Mouse (Mus musculus) CH12.LX (cell line): ENCODE results near the gene Nsmf. TPM values are rescaled to one million over a fixed set of nuclear protein-coding genes. Genes with fewer than 3 reads are reported as not detected.

ENCODE experiments used
- DNase-seq: peaks from one replicate; pipeline ENCODE4 v3.0.0-alpha.2; 2013; ENCODE audit errors: extremely low read depth
- H3K27ac ChIP-seq: 2 replicates; pipeline ENCODE4 v1.5.1; 2012; ENCODE audit warnings: low read depth, mild to moderate bottlenecking, control low read depth, moderate library complexity; ENCODE audit not compliant: insufficient read depth
- H3K27me3 ChIP-seq: replicated peaks from 2 replicates; pipeline ENCODE3; 2012; ENCODE audit warnings: inconsistent platforms
- H3K36me3 ChIP-seq, 2 experiments: replicated peaks in 1 of 2; 2 replicates each; pipeline versions ENCODE3 to v1.6.1; 2012; ENCODE audit warnings: inconsistent platforms in 1 of 2, low read length in 1 of 2, mild to moderate bottlenecking in 1 of 2, mixed read lengths in 1 of 2, moderate library complexity in 1 of 2; ENCODE audit not compliant: control insufficient read depth in 1 of 2, insufficient read depth in 1 of 2
- H3K4me1 ChIP-seq, 2 experiments: 2 replicates each; pipeline ENCODE4 v1.6.1; 2012; ENCODE audit warnings: inconsistent platforms in 1 of 2, moderate library complexity in 1 of 2; ENCODE audit not compliant: insufficient read depth in 2 of 2, control insufficient read depth in 1 of 2
- H3K4me2 ChIP-seq: 2 replicates; pipeline ENCODE4 v1.6.1; 2012; ENCODE audit warnings: low read depth, mild to moderate bottlenecking, control low read depth; ENCODE audit not compliant: poor library complexity, insufficient read depth, severe bottlenecking
- H3K4me3 ChIP-seq, 3 experiments: fragments of 150-350 bp in 1 of 3; sonication (generic) in 1 of 3; replicated peaks in 1 of 3; 2 replicates each; pipeline versions ENCODE3 to v1.5.1; 2011 to 2012; ENCODE audit warnings: low read depth in 2 of 3, low read length in 2 of 3, mild to moderate bottlenecking in 2 of 3, moderate library complexity in 2 of 3, control low read depth in 1 of 3, improper control_type of control experiment in 1 of 3, inconsistent platforms in 1 of 3, mixed read lengths in 1 of 3; ENCODE audit not compliant: poor library complexity in 1 of 3
- H3K79me2 ChIP-seq: replicated peaks from 2 replicates; pipeline ENCODE4 v1.6.1; 2012; ENCODE audit warnings: mild to moderate bottlenecking, moderate library complexity; ENCODE audit not compliant: control insufficient read depth, poor library complexity, insufficient read depth, severe bottlenecking; ENCODE audit errors: extremely low read depth
- H3K9ac ChIP-seq: 2 replicates; pipeline ENCODE4 v1.6.1; 2012; ENCODE audit warnings: low read depth, mild to moderate bottlenecking, control low read depth, moderate library complexity; ENCODE audit not compliant: insufficient read depth
- H3K9me3 ChIP-seq: replicated peaks from 2 replicates; pipeline ENCODE3; 2012; ENCODE audit warnings: low read length, inconsistent platforms, mixed read lengths
- BHLHE40 ChIP-seq: IDR thresholded peaks from 2 replicates; pipeline ENCODE4 v1.6.1; 2011; ENCODE audit warnings: mild to moderate bottlenecking, low read depth, low read length, improper control_type of control experiment
- CHD1 ChIP-seq: IDR thresholded peaks from 2 replicates; pipeline ENCODE4 v1.6.1; 2012; ENCODE audit warnings: low read depth, low read length, improper control_type of control experiment, inconsistent platforms
- CTCF ChIP-seq, 2 experiments: IDR thresholded peaks in 1 of 2; conservative IDR thresholded peaks in 1 of 2; 2 replicates each; pipeline ENCODE4 v1.5.1; 2011 to 2012; ENCODE audit warnings: low read depth in 2 of 2, low read length in 2 of 2, improper control_type of control experiment in 1 of 2, inconsistent platforms in 1 of 2, mild to moderate bottlenecking in 1 of 2, moderate library complexity in 1 of 2
- ELF1 ChIP-seq: IDR thresholded peaks from 2 replicates; pipeline ENCODE4 v1.6.1; 2014; ENCODE audit warnings: low read depth, mild to moderate bottlenecking, inconsistent platforms, low read length, improper control_type of control experiment
- IRF4 ChIP-seq: IDR thresholded peaks from 2 replicates; pipeline ENCODE4 v1.6.1; 2014; ENCODE audit warnings: low read depth, mild to moderate bottlenecking, inconsistent platforms, low read length, improper control_type of control experiment
- JUN ChIP-seq: IDR thresholded peaks from 2 replicates; pipeline ENCODE4 v1.6.1; 2011; ENCODE audit warnings: low read depth, mild to moderate bottlenecking, low read length, improper control_type of control experiment, moderate library complexity; ENCODE audit not compliant: insufficient read depth
- MEF2A ChIP-seq: IDR thresholded peaks from 2 replicates; pipeline ENCODE4 v1.6.1; 2014; ENCODE audit warnings: low read depth, mild to moderate bottlenecking, inconsistent platforms, low read length, improper control_type of control experiment, borderline replicate concordance
- MXI1 ChIP-seq: IDR thresholded peaks from 2 replicates; pipeline ENCODE4 v1.6.1; 2011; ENCODE audit warnings: mild to moderate bottlenecking, low read depth, low read length, improper control_type of control experiment
- MYC ChIP-seq: IDR thresholded peaks from 2 replicates; pipeline ENCODE4 v1.6.1; 2011; ENCODE audit warnings: low read depth, mild to moderate bottlenecking, improper control_type of control experiment, low read length
- PAX5 ChIP-seq: IDR thresholded peaks from 2 replicates; pipeline ENCODE4 v1.6.1; 2012; ENCODE audit warnings: low read length, inconsistent platforms, mixed read lengths
- RAD21 ChIP-seq: IDR thresholded peaks from 2 replicates; pipeline ENCODE4 v1.6.1; 2011; ENCODE audit warnings: low read depth, mild to moderate bottlenecking, low read length, improper control_type of control experiment, moderate library complexity
- RCOR1 ChIP-seq: conservative IDR thresholded peaks from 2 replicates; pipeline ENCODE4 v1.6.1; 2012; ENCODE audit warnings: low read depth, mild to moderate bottlenecking, inconsistent platforms, low read length, improper control_type of control experiment
- SIN3A ChIP-seq: IDR thresholded peaks from 2 replicates; pipeline ENCODE4 v1.6.1; 2012; ENCODE audit warnings: low read length, improper control_type of control experiment, inconsistent platforms
- TBP ChIP-seq: conservative IDR thresholded peaks from 2 replicates; pipeline ENCODE4 v1.6.1; 2011; ENCODE audit warnings: low read depth, low read length, improper control_type of control experiment
- USF1 ChIP-seq: IDR thresholded peaks from 2 replicates; pipeline ENCODE4 v1.6.1; 2014; ENCODE audit warnings: low read depth, mild to moderate bottlenecking, inconsistent platforms, low read length, improper control_type of control experiment
- USF2 ChIP-seq: conservative IDR thresholded peaks from 2 replicates; pipeline ENCODE4 v1.6.1; 2011; ENCODE audit warnings: low read depth, low read length, improper control_type of control experiment
- ZC3H11A ChIP-seq: IDR thresholded peaks from 2 replicates; pipeline ENCODE4 v1.6.1; 2012; ENCODE audit warnings: low read depth, mild to moderate bottlenecking, inconsistent platforms, low read length, improper control_type of control experiment
- ZKSCAN1 ChIP-seq: IDR thresholded peaks from 2 replicates; pipeline ENCODE4 v1.6.1; 2012; ENCODE audit warnings: low read depth, inconsistent platforms, low read length, improper control_type of control experiment, borderline replicate concordance
- ZMIZ1 ChIP-seq: IDR thresholded peaks from 2 replicates; pipeline ENCODE4 v1.6.1; 2012; ENCODE audit warnings: low read depth, mild to moderate bottlenecking, inconsistent platforms, low read length, improper control_type of control experiment
- ZNF384 ChIP-seq: IDR thresholded peaks from 2 replicates; pipeline ENCODE4 v1.6.1; 2012; ENCODE audit warnings: low read depth, low read length, improper control_type of control experiment, inconsistent platforms
- dilution Hi-C: fragments of 300-500 bp; cut with MboI; formaldehyde crosslinking; loops from 2 replicates; pipeline ENCODE4 v1.14.3; 2020; ENCODE audit warnings: low sequenced_read_pairs; ENCODE audit not compliant: extremely low pct_unique_long_range_greater_than_20kb, extremely low pct_ligation_motif_present
- in situ Hi-C: fragments of 300-500 bp; cut with MboI; formaldehyde crosslinking; loops from 3 replicates; pipeline ENCODE4 v1.14.3; 2019; ENCODE audit warnings: low sequenced_read_pairs, low pct_ligation_motif_present, low pct_unique_long_range_greater_than_20kb, mixed read lengths
- polyA plus RNA-seq: library from polyadenylated mRNA; unstranded; fragments of >175 nt; gene quantifications from 2 replicates; pipeline ENCODE4 v1.2.1, GENCODE M21; 2012; ENCODE audit warnings: low read depth; ENCODE audit not compliant: insufficient read length
- total RNA-seq, 2 experiments: library from RNA; depleted of rRNA; stranded (reverse); fragments of 300-350 nt in 1 of 2; fragments of >200 nt in 1 of 2; gene quantifications; 2 replicates each; pipeline ENCODE4 v1.2.3; 2012 to 2014

The Nsmf gene
- total and polyA plus RNA-seq, 3 experiments = 11.6 to 12.0 (median 11.7) TPM

GRCm38 (mm10) chr2:25075506-25075905, 21.4 kb downstream of the Nsmf start:
- H3K4me1 ChIP-seq = peaks cover 0 to 5% of the 10 kb centered on the region in 2 experiments; a peak in 1 of 4 replicates
- TF ChIP-seq ZKSCAN1 (no peak), TBP (no peak), MYC (no peak), RAD21 (no peak), USF2 (no peak), ZNF384 (no peak), BHLHE40 (no peak), USF1 (no peak), CTCF (conservative IDR thresholded peaks at IDR 0.05 in 1 of 2, IDR thresholded peaks at IDR 0.05 in 1 of 2; ENCODE audit: low read depth in 2 of 2, low read length in 2 of 2) (no peak), MEF2A (no peak), ZC3H11A (no peak), ZMIZ1 (no peak), ELF1 (no peak), MXI1 (no peak), PAX5 (no peak)
- TF ChIP-seq, all 38 proteins: peak for 0
- in situ Hi-C loops = no loop called here
- dilution Hi-C loops = no loop called here
- Histone ChIP-seq H3K36me3 (no peaks in the 10 kb centered on the region), H3K27ac (no peak overlapping the region), H3K27me3 (no peaks in the 10 kb centered on the region), H3K4me3 (no peak overlapping the region), H3K4me2 (no peak overlapping the region), H3K9me3 (no peaks in the 10 kb centered on the region), H3K9ac (no peak overlapping the region), H3K79me2 (no peaks in the 10 kb centered on the region)
- DNase-seq = no peak

GRCm38 (mm10) chr2:25078967-25079366, 24.8 kb downstream of the Nsmf start:
- H3K4me3 ChIP-seq = no peak overlapping the region
- no peaks in the 10 kb centered on the region for H3K36me3 ChIP-seq
- dilution Hi-C loops (no loop called here), in situ Hi-C loops (no loop called here)
- no peaks in the 10 kb centered on the region for H3K9me3 ChIP-seq
- no peaks in the 10 kb centered on the region for H3K27me3 ChIP-seq
- H3K79me2 ChIP-seq = no peaks in the 10 kb centered on the region
- no peak overlapping the region for H3K9ac ChIP-seq
- no peak overlapping the region for H3K27ac ChIP-seq
- DNase-seq = no peak
- no peak for TF ChIP-seq CHD1
- TF ChIP-seq MEF2A = no peak
- no peak for TF ChIP-seq CTCF (conservative IDR thresholded peaks at IDR 0.05 in 1 of 2, IDR thresholded peaks at IDR 0.05 in 1 of 2; ENCODE audit: low read depth in 2 of 2, low read length in 2 of 2)
- no peak for TF ChIP-seq ZMIZ1
- no peak for TF ChIP-seq RCOR1
- TF ChIP-seq IRF4 = no peak
- TF ChIP-seq SIN3A = no peak
- no peak for TF ChIP-seq JUN
- no peak overlapping the region for H3K4me2 ChIP-seq
- peaks cover 0 to 5% of the 10 kb centered on the region in 2 experiments; a peak in 1 of 4 replicates for H3K4me1 ChIP-seq
